Comparison of ENCODE assay signal across 8 mouse cellular contexts in the genomic region with DNA sequence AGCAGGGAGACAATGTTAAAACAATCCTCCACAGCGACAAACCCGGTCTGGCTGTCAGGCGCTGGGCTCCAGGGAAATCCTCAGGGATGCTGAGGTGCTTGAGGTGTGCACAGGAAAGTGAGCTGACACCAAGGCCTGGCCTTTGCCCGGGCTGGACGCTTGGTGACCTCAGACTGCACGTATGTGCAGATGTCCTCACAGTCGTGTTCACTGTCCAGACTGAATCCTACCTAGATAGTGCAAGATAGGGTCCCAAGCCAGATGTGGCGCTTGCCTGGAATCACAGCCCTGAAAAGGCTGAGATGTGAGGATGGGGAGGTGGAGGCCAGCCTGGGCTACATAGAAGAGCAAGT. TPM values are rescaled to one million over a fixed set of nuclear protein-coding genes. Genes with fewer than 3 reads are reported as not detected.
DNase-seq lines count a peak whose midpoint lies in the region; ATAC-seq and TF ChIP-seq lines count a peak whose summit lies in the region.

No protein-coding gene starts in this region.

- no peak for TF ChIP-seq EP300 in MEL (IDR thresholded peaks at IDR 0.05; ENCODE audit: low read depth in 1 of 2, low read length in 2 of 2)

- TF ChIP-seq POLR2A in MEL (IDR thresholded peaks at IDR 0.05; ENCODE audit: control insufficient read depth in 1 of 2, insufficient read depth in 1 of 2, low read depth in 1 of 2, low read length in 2 of 2, poor library complexity in 1 of 2): no peak

- H3K9me3 ChIP-seq in heart, embryonic 14.5 days (ENCODE audit: control insufficient read depth, low read length): no peaks in the 10 kb centered on the region
- no peaks in the 10 kb centered on the region for H3K9me3 ChIP-seq in MEL (replicated peaks; ENCODE audit: insufficient read depth, low read length)
- H3K9me3 ChIP-seq in hindbrain, embryonic 12.5 days (replicated peaks): no peaks in the 10 kb centered on the region
- no peaks in the 10 kb centered on the region for H3K9me3 ChIP-seq in midbrain, embryonic 11.5 days (ENCODE audit: control insufficient read depth, low read length)

- intact Hi-C loops in heart, postnatal 36 days (cut with DNase I): loop anchor here (1.0 to 5.0 kb wide), 2 partner anchors 22 to 172 kb away; a partner anchor contains a TSS

- peak; percentile 59; the same call in 1 of the 2 replicates for ATAC-seq in heart, embryonic 14.5 days (ENCODE audit: insufficient number of reproducible peaks, insufficient read depth, low FRiP score, low read depth)
- ATAC-seq in hindbrain, embryonic 12.5 days (ENCODE audit: low FRiP score): peak; percentile 67
- peak; percentile 70 for ATAC-seq in midbrain, embryonic 11.5 days (ENCODE audit: low FRiP score)

- H3K27ac ChIP-seq in heart, embryonic 14.5 days (replicated peaks in 1 of 2; ENCODE audit: control insufficient read depth in 1 of 2, insufficient read depth in 1 of 2, low read depth in 2 of 2, low read length in 2 of 2): peak overlapping the region; percentile 81 to 97
- no peak overlapping the region for H3K27ac ChIP-seq in MEL (ENCODE audit: control insufficient read depth, low read depth, low read length)
- peak overlapping the region; percentile 81 for H3K27ac ChIP-seq in hindbrain, embryonic 12.5 days
- H3K27ac ChIP-seq in midbrain, embryonic 11.5 days (ENCODE audit: low read depth, low read length): no peak overlapping the region

- H3K4me2 ChIP-seq in heart, embryonic 14.5 days (ENCODE audit: low read length): peak overlapping the region; percentile 86
- peak overlapping the region; percentile 89 for H3K4me2 ChIP-seq in hindbrain, embryonic 12.5 days (replicated peaks)
- peak overlapping the region; percentile 86 for H3K4me2 ChIP-seq in midbrain, embryonic 11.5 days

- no peak for TF ChIP-seq CTCF in MEL (IDR thresholded peaks at IDR 0.05 in 2 of 3, conservative IDR thresholded peaks at IDR 0.05 in 1 of 3; ENCODE audit: control insufficient read depth in 1 of 3, insufficient read depth in 1 of 3, low read depth in 2 of 3, low read length in 3 of 3, poor library complexity in 1 of 3, severe bottlenecking in 1 of 3)

- TF ChIP-seq RAD21 in MEL (IDR thresholded peaks at IDR 0.05; ENCODE audit: low read depth, low read length): no peak

- DNase-seq in heart, postnatal 36 days: no peak
- no peak for DNase-seq in MEL (ENCODE audit: low read depth, low spot score)
- no peak for DNase-seq in midbrain, embryonic 11.5 days (ENCODE audit: low spot score, missing footprints)
- DNase-seq in thymus, postnatal 25 days: no peak
- DNase-seq in layer of hippocampus, postnatal 10 days (ENCODE audit: low spot score in 2 of 2): no peak
- no peak for DNase-seq in adrenal gland, postnatal 25 days

- peak overlapping the region; percentile 86 to 89 for H3K4me3 ChIP-seq in heart, embryonic 14.5 days (ENCODE audit: control insufficient read depth in 1 of 2, insufficient read depth in 1 of 2, low read depth in 1 of 2, low read length in 2 of 2)
- peak overlapping the region; percentile 76 to 82 for H3K4me3 ChIP-seq in MEL (ENCODE audit: control insufficient read depth in 1 of 2, insufficient read depth in 1 of 2, low read depth in 2 of 2, low read length in 2 of 2)
- H3K4me3 ChIP-seq in hindbrain, embryonic 12.5 days: peak overlapping the region; percentile 77
- peak overlapping the region; percentile 71 for H3K4me3 ChIP-seq in midbrain, embryonic 11.5 days (ENCODE audit: low read depth, low read length)

- no peaks in the 10 kb centered on the region for H3K27me3 ChIP-seq in heart, embryonic 14.5 days (ENCODE audit: control insufficient read depth, insufficient read depth, low read length)
- no peaks in the 10 kb centered on the region for H3K27me3 ChIP-seq in MEL (ENCODE audit: control insufficient read depth in 1 of 2, insufficient read depth in 2 of 2, low read length in 2 of 2)
- H3K27me3 ChIP-seq in hindbrain, embryonic 12.5 days: no peaks in the 10 kb centered on the region
- H3K27me3 ChIP-seq in midbrain, embryonic 11.5 days (ENCODE audit: control insufficient read depth, insufficient read depth, low read length): no peaks in the 10 kb centered on the region

- WGBS in heart, embryonic 14.5 days: 2% methylated on average over 8 of the region's 8 CpGs
- 3% methylated on average over 8 of the region's 8 CpGs for WGBS in hindbrain, embryonic 12.5 days
- whole genome bisulfite sequencing in midbrain, embryonic 11.5 days: 6% methylated on average over 8 of the region's 8 CpGs

- peak overlapping the region; percentile 93 for H3K9ac ChIP-seq in heart, embryonic 14.5 days (ENCODE audit: low read length)
- peak overlapping the region; percentile 75 for H3K9ac ChIP-seq in MEL (ENCODE audit: control insufficient read depth, low read depth, low read length, poor library complexity, severe bottlenecking)
- peak overlapping the region; percentile 95 for H3K9ac ChIP-seq in hindbrain, embryonic 12.5 days
- H3K9ac ChIP-seq in midbrain, embryonic 11.5 days (ENCODE audit: low read length): peak overlapping the region; percentile 91

- H3K79me2 ChIP-seq in MEL (ENCODE audit: control insufficient read depth, insufficient read depth, low read length, poor library complexity): peaks cover 15% of the 10 kb centered on the region

- no peaks in the 10 kb centered on the region for H3K36me3 ChIP-seq in heart, embryonic 14.5 days (ENCODE audit: control insufficient read depth, insufficient read depth, low read length)
- H3K36me3 ChIP-seq in MEL (ENCODE audit: control insufficient read depth in 1 of 2, insufficient read depth in 2 of 2, low read length in 2 of 2): peaks cover 0 to 17% of the 10 kb centered on the region in 2 experiments; a peak in 2 of 4 replicates
- H3K36me3 ChIP-seq in hindbrain, embryonic 12.5 days: no peaks in the 10 kb centered on the region
- H3K36me3 ChIP-seq in midbrain, embryonic 11.5 days (ENCODE audit: control insufficient read depth, insufficient read depth, low read length): no peaks in the 10 kb centered on the region

- H3K4me1 ChIP-seq in heart, embryonic 14.5 days (ENCODE audit: control insufficient read depth in 2 of 2, insufficient read depth in 2 of 2, low read length in 2 of 2): peaks cover 5 to 15% of the 10 kb centered on the region in 2 experiments; a peak in 3 of 4 replicates
- peaks cover 3% of the 10 kb centered on the region in 2 experiments; a peak in 1 of 4 replicates for H3K4me1 ChIP-seq in MEL (ENCODE audit: control insufficient read depth in 1 of 2, insufficient read depth in 2 of 2, low read length in 2 of 2)
- H3K4me1 ChIP-seq in hindbrain, embryonic 12.5 days: peaks cover 11% of the 10 kb centered on the region; the same call in 1 of the 2 replicates
- H3K4me1 ChIP-seq in midbrain, embryonic 11.5 days (ENCODE audit: control insufficient read depth, insufficient read depth, low read length): peaks cover 4% of the 10 kb centered on the region; the same call in 1 of the 2 replicates

TF ChIP-seq in MEL, 35 proteins besides CTCF, POLR2A, EP300 and RAD21:
- TF ChIP-seq HCFC1 (IDR thresholded peaks at IDR 0.05; ENCODE audit: low read depth, low read length) (no peak), TBP (IDR thresholded peaks at IDR 0.05; ENCODE audit: low read depth, low read length) (0 out of 2 replicates have a peak, but pooled peaks have one; percentile 3)

RNA-seq across cellular contexts. Expression of a gene that starts 0.4 kb away (rescaled TPM):
- polyA plus RNA-seq in heart, embryonic 14.5 days (2014; fragmentation: Nextera tagmentation; extraction: Ambion mirVana): 80.7 and 80.9 TPM in 2 replicates
- 10 to 100 TPM; 34.8 to 35.9 TPM for total RNA-seq in heart, postnatal 36 days (2021)
- 24.0 and 25.5 TPM in 2 replicates for total RNA-seq in MEL (2012; rRNA removed)
- 10 to 100 TPM in 1 of 2 experiments, not detected in 1; 30.6 TPM for polyA plus RNA-seq in MEL (2012; ENCODE audit: insufficient read depth in 1 of 2, insufficient read length in 2 of 2, low read depth in 1 of 2, low replicate concordance in 2 of 2, missing spikeins in 1 of 2)
- polyA plus RNA-seq in hindbrain, embryonic 12.5 days (2016; fragmentation: Nextera tagmentation; extraction: Ambion mirVana): 45.3 and 53.1 TPM in 2 replicates
- polyA plus RNA-seq in midbrain, embryonic 11.5 days (2014; fragmentation: Nextera tagmentation; extraction: Ambion mirVana): 43.2 and 46.5 TPM in 2 replicates
- total RNA-seq in layer of hippocampus, postnatal 10 days (2021): 10 to 100 TPM; 37.2 to 37.5 TPM
- total RNA-seq in adrenal gland, postnatal 25 days (2021): 69.3 and 70.0 TPM in 2 replicates

RNA-seq across cellular contexts. Expression of a gene that starts 21.7 kb away (rescaled TPM):
- 32.4 and 32.5 TPM in 2 replicates for polyA plus RNA-seq in heart, embryonic 14.5 days (2014; fragmentation: Nextera tagmentation; extraction: Ambion mirVana)
- total RNA-seq in heart, postnatal 36 days (2021): 10 to 100 TPM; 18.9 to 19.2 TPM
- 8.7 and 9.6 TPM in 2 replicates for total RNA-seq in MEL (2012; rRNA removed)
- polyA plus RNA-seq in MEL (2012; ENCODE audit: insufficient read depth in 1 of 2, insufficient read length in 2 of 2, low read depth in 1 of 2, low replicate concordance in 2 of 2, missing spikeins in 1 of 2): 10 to 100 TPM in 1 of 2 experiments, not detected in 1; 29.1 TPM
- polyA plus RNA-seq in hindbrain, embryonic 12.5 days (2016; fragmentation: Nextera tagmentation; extraction: Ambion mirVana): 42.0 and 43.0 TPM in 2 replicates
- polyA plus RNA-seq in midbrain, embryonic 11.5 days (2014; fragmentation: Nextera tagmentation; extraction: Ambion mirVana): 36.9 and 37.8 TPM in 2 replicates
- 10 to 100 TPM; 34.6 to 36.2 TPM for total RNA-seq in layer of hippocampus, postnatal 10 days (2021)
- total RNA-seq in adrenal gland, postnatal 25 days (2021): 35.5 and 50.7 TPM in 2 replicates

Comparison
In these comparisons a context has a peak if more than half of its experiments do, and no peak if none do; other contexts are left out.
1. H3K27ac ChIP-seq: peak in heart, embryonic 14.5 days (2 of 2) and hindbrain, embryonic 12.5 days (single experiment); none in MEL (single experiment) and midbrain, embryonic 11.5 days (single experiment).
2. Peak in every context shown above with its lines, with median percentiles within 50 percentile points of each other: ATAC-seq, H3K4me2 ChIP-seq, H3K4me3 ChIP-seq and H3K9ac ChIP-seq.